Mouse (Mus musculus) thymus, adult 2 months (tissue): ENCODE results near the gene Ap3b1.
"Not testable (repeated sequence)": the region's sequence is repeated elsewhere in the genome, so short reads cannot be mapped to it uniquely, and the experiment has no call there.

Experiments used
- CTCF ChIP-seq: fragments of 200-500 bp; IDR thresholded peaks from 2 replicates; pipeline ENCODE4 v1.5.1; 2012; ENCODE audit warnings: mild to moderate bottlenecking, control low read depth, low read length, moderate library complexity, borderline replicate concordance; ENCODE audit not compliant: control insufficient read depth, poor library complexity, insufficient read depth; ENCODE audit errors: extremely low read depth
- POLR2A ChIP-seq: fragments of 200-500 bp; IDR thresholded peaks from 2 replicates; pipeline ENCODE4 v1.6.1; 2012; ENCODE audit warnings: mild to moderate bottlenecking, low read length, control low read depth, moderate library complexity; ENCODE audit not compliant: control insufficient read depth, poor library complexity, insufficient read depth; ENCODE audit errors: extremely low read depth

GRCm38 (mm10) chr13:94329005-94329404 is 29.8 kb upstream of the Ap3b1 start:
- not testable (repeated sequence) for TF ChIP-seq CTCF, POLR2A
